Mouse (Mus musculus) small intestine, adult 2 months (tissue): ENCODE measurements around the gene Nek11.

ENCODE experiments used
- CTCF ChIP-seq: fragments of 200-500 bp; IDR thresholded peaks from 2 replicates; pipeline ENCODE4 v1.5.1; 2012; ENCODE audit warnings: low read depth, mild to moderate bottlenecking, control low read depth, inconsistent platforms, low read length, moderate library complexity, mixed read lengths; ENCODE audit not compliant: insufficient replicate concordance, insufficient read length; ENCODE audit errors: extremely low read depth
- POLR2A ChIP-seq: fragments of 200-500 bp; IDR thresholded peaks from 2 replicates; pipeline ENCODE4 v1.6.1; 2012; ENCODE audit warnings: low read depth, mild to moderate bottlenecking, control low read depth, inconsistent platforms, low read length, moderate library complexity

DNA sequence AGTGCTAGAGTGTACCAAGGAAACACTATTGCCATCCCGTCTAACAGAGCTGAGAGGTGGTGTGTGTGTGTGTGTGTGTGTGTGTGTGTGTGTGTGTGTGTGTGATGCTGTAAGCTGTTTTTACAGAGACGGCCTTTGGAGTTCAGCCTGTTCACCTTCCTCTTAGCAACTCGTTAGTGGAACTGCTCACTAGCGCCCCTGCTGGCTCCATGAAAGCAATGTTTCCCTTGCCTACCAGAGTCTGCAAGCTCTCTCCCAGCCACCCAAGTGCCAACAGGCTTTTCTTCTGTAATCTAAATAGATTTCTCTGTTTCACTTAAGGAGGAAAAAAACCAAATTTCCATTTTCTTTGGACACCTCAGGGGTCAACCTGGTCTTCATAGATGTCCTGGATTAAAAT lies 112.6 kb downstream of the Nek11 start:
- TF ChIP-seq POLR2A, result no peak
- peak; percentile 48; the same call in 1 of the 2 replicates for TF ChIP-seq CTCF
